Mouse (Mus musculus): ENCODE measurements at regions not wholly inside any gene's neighbourhood (a gene's known extent, or its start where the extent isn't known, plus 50 kb on each side); places are given as distances from the start of the nearest gene placed in this dataset.

GRCm38 (mm10) chr14:31891500-31892185 is 61.2 kb upstream of the Ankrd28 start:
- peak; percentile 6 to 15 for DNase-seq (ENCODE audit: extremely low spot score in 1 of 2, low spot score in 1 of 2)

- no peak for DNase-seq (ENCODE audit: extremely low spot score in 1 of 2, low spot score in 1 of 2)
Measured at GRCm38 (mm10) chr14:31892186-31892510, 61.7 kb upstream of the Ankrd28 start.

- DNase-seq (ENCODE audit: extremely low spot score in 1 of 2, low spot score in 1 of 2) = no peak
Measured at GRCm38 (mm10) chr14:31896500-31896899, 66.0 kb upstream of the Ankrd28 start.

- no peak for DNase-seq (ENCODE audit: extremely low spot score in 1 of 2, low spot score in 1 of 2)
Measured at GRCm38 (mm10) chr14:31899504-31899903, 69.1 kb upstream of the Ankrd28 start.

GRCm38 (mm10) chr14:31899906-31900305 is 69.5 kb upstream of the Ankrd28 start:
- no peak for DNase-seq (ENCODE audit: extremely low spot score in 1 of 2, low spot score in 1 of 2)

- no peak for DNase-seq (ENCODE audit: extremely low spot score in 1 of 2, low spot score in 1 of 2)
Measured at GRCm38 (mm10) chr14:31901901-31902300, 71.5 kb upstream of the Ankrd28 start.

- no peak for DNase-seq (ENCODE audit: extremely low spot score in 1 of 2, low spot score in 1 of 2)
Measured at GRCm38 (mm10) chr14:31903664-31904063, 73.2 kb upstream of the Ankrd28 start.

- no peak for DNase-seq (ENCODE audit: extremely low spot score in 1 of 2, low spot score in 1 of 2)
Measured at GRCm38 (mm10) chr14:31908591-31908990, 78.1 kb upstream of the Ankrd28 start.

GRCm38 (mm10) chr14:31909291-31909690 is 78.8 kb upstream of the Ankrd28 start:
- no peak for DNase-seq (ENCODE audit: extremely low spot score in 1 of 2, low spot score in 1 of 2)

GRCm38 (mm10) chr14:31910809-31911208 is 80.4 kb upstream of the Ankrd28 start:
- no peak for DNase-seq (ENCODE audit: extremely low spot score in 1 of 2, low spot score in 1 of 2)

- no peak for DNase-seq (ENCODE audit: extremely low spot score in 1 of 2, low spot score in 1 of 2)
Measured at GRCm38 (mm10) chr14:31918461-31918860, 88.0 kb upstream of the Ankrd28 start.

GRCm38 (mm10) chr14:31918921-31919320 is 88.5 kb upstream of the Ankrd28 start:
- no peak for DNase-seq (ENCODE audit: extremely low spot score in 1 of 2, low spot score in 1 of 2)

GRCm38 (mm10) chr14:31929161-31929707 is 98.8 kb upstream of the Ankrd28 start:
- DNase-seq (ENCODE audit: extremely low spot score in 1 of 2, low spot score in 1 of 2) = no peak

- DNase-seq (ENCODE audit: extremely low spot score in 1 of 2, low spot score in 1 of 2) = no peak
Measured at GRCm38 (mm10) chr14:31930367-31930766, 98.4 kb upstream of the Galnt15 start.

- no peak for DNase-seq (ENCODE audit: extremely low spot score in 1 of 2, low spot score in 1 of 2)
Measured at GRCm38 (mm10) chr14:31931971-31932370, 96.8 kb upstream of the Galnt15 start.

GRCm38 (mm10) chr14:31933441-31933840 is 95.3 kb upstream of the Galnt15 start:
- no peak for DNase-seq (ENCODE audit: extremely low spot score in 1 of 2, low spot score in 1 of 2)

- peak; percentile 39 to 43 for DNase-seq (ENCODE audit: extremely low spot score in 1 of 2, low spot score in 1 of 2)
Measured at GRCm38 (mm10) chr14:31933841-31934271, 94.9 kb upstream of the Galnt15 start.

- no peak for DNase-seq (ENCODE audit: extremely low spot score in 1 of 2, low spot score in 1 of 2)
Measured at GRCm38 (mm10) chr14:31934321-31934720, 94.5 kb upstream of the Galnt15 start.

GRCm38 (mm10) chr14:31934771-31935170 is 94.0 kb upstream of the Galnt15 start:
- DNase-seq (ENCODE audit: extremely low spot score in 1 of 2, low spot score in 1 of 2) = no peak

GRCm38 (mm10) chr14:31935411-31935810 is 93.4 kb upstream of the Galnt15 start:
- DNase-seq (ENCODE audit: extremely low spot score in 1 of 2, low spot score in 1 of 2) = no peak

- no peak for DNase-seq (ENCODE audit: extremely low spot score in 1 of 2, low spot score in 1 of 2)
Measured at GRCm38 (mm10) chr14:31936581-31936980, 92.2 kb upstream of the Galnt15 start.

GRCm38 (mm10) chr14:31940900-31941299 is 87.9 kb upstream of the Galnt15 start:
- DNase-seq (ENCODE audit: extremely low spot score in 1 of 2, low spot score in 1 of 2) = no peak

Data from layer of hippocampus, postnatal 25 days (tissue).